Mouse (Mus musculus): Measurements from ENCODE around the gene Smc3.

- TF ChIP-seq POLR2A (IDR thresholded peaks at IDR 0.05; ENCODE audit: insufficient read length, low read depth) (no peak), POLR2AphosphoS2 (IDR thresholded peaks at IDR 0.05; ENCODE audit: insufficient read length, low read depth) (no peak), TCF3 (IDR thresholded peaks at IDR 0.05; ENCODE audit: insufficient read length, low read depth) (no peak), USF1 (IDR thresholded peaks at IDR 0.05; ENCODE audit: low read depth) (no peak), MYOG (IDR thresholded peaks at IDR 0.05; ENCODE audit: control insufficient read depth in 1 of 3, insufficient read depth in 1 of 3, insufficient read length in 2 of 3, low read depth in 2 of 3) (no peak), TCF12 (IDR thresholded peaks at IDR 0.05; ENCODE audit: insufficient read depth, poor library complexity, severe bottlenecking) (no peak), MYOD1 (IDR thresholded peaks at IDR 0.05; ENCODE audit: control insufficient read depth in 1 of 3, insufficient read length in 2 of 3, low read depth in 2 of 3) (no peak), MAX (IDR thresholded peaks at IDR 0.05; ENCODE audit: low read depth) (no peak), SRF (IDR thresholded peaks at IDR 0.05; ENCODE audit: control insufficient read depth, insufficient read length, low read depth) (no peak), E2F4 (IDR thresholded peaks at IDR 0.05; ENCODE audit: insufficient read depth) (no peak), REST (IDR thresholded peaks at IDR 0.05; ENCODE audit: insufficient read depth, insufficient read length) (no peak), CEBPB (IDR thresholded peaks at IDR 0.05; ENCODE audit: insufficient read depth, poor library complexity, severe bottlenecking) (no peak)
Measured at GRCm38 (mm10) chr19:53576061-53576460, 24.1 kb upstream of the Smc3 start.

Measured in myocyte (in vitro differentiated cells).